Comparison of ENCODE assay signal across 8 mouse cellular contexts in genomic region chr6:99991079-99991478, GRCm38 (mm10).
DNase-seq lines count a peak whose midpoint lies in the region; ATAC-seq and TF ChIP-seq lines count a peak whose summit lies in the region.

No protein-coding gene starts in this region.

- no peaks in the 10 kb centered on the region; the same call in 1 of the 2 replicates for H3K27me3 ChIP-seq in forebrain, embryonic 15.5 days
- 0 out of 2 replicates have a peak, but pooled peaks cover 3% of the 10 kb centered on the region for H3K27me3 ChIP-seq in intestine, embryonic 15.5 days (replicated peaks)
- H3K27me3 ChIP-seq in liver, adult 2 months (ENCODE audit: control insufficient read depth, insufficient read depth, low read length) = no peaks in the 10 kb centered on the region

- H3K4me3 ChIP-seq in forebrain, embryonic 15.5 days = no peak overlapping the region
- no peak overlapping the region for H3K4me3 ChIP-seq in intestine, embryonic 15.5 days (replicated peaks)
- H3K4me3 ChIP-seq in liver, adult 2 months (ENCODE audit: insufficient read depth, low read depth, low read length) = no peak overlapping the region

- DNase-seq in embryo, embryonic 11 days = peak; percentile 34
- DNase-seq in embryo, embryonic 10 days (ENCODE audit: low spot score) = no peak
- peak; percentile 96 for DNase-seq in adrenal gland, postnatal 25 days
- DNase-seq in liver, adult 2 months (ENCODE audit: extremely low read depth, low read depth, low spot score) = peak; percentile 58
- peak; percentile 87 for DNase-seq in ovary, adult 18-20 months (ENCODE audit: low spot score)

- no peaks in the 10 kb centered on the region for H3K36me3 ChIP-seq in forebrain, embryonic 15.5 days
- H3K36me3 ChIP-seq in intestine, embryonic 15.5 days = no peaks in the 10 kb centered on the region
- H3K36me3 ChIP-seq in liver, adult 2 months (ENCODE audit: control insufficient read depth, insufficient read depth, low read length) = no peaks in the 10 kb centered on the region

- H3K9me3 ChIP-seq in forebrain, embryonic 15.5 days = no peaks in the 10 kb centered on the region
- H3K9me3 ChIP-seq in intestine, embryonic 15.5 days = no peaks in the 10 kb centered on the region

- H3K4me1 ChIP-seq in forebrain, embryonic 15.5 days = peaks cover 24% of the 10 kb centered on the region
- peaks cover 21% of the 10 kb centered on the region for H3K4me1 ChIP-seq in intestine, embryonic 15.5 days (replicated peaks)
- H3K4me1 ChIP-seq in liver, adult 2 months (ENCODE audit: control insufficient read depth, insufficient read depth, low read length) = peaks cover 3% of the 10 kb centered on the region; the same call in 1 of the 2 replicates

- H3K9ac ChIP-seq in forebrain, embryonic 15.5 days (replicated peaks) = no peak overlapping the region
- no peak overlapping the region for H3K9ac ChIP-seq in intestine, embryonic 15.5 days
- H3K9ac ChIP-seq in liver, adult 2 months (ENCODE audit: low read depth, low read length) = no peak overlapping the region

- peak; percentile 72 for ATAC-seq in forebrain, embryonic 15.5 days (replicated peaks)
- ATAC-seq in intestine, embryonic 15.5 days = peak; percentile 89
- no peak for ATAC-seq in megakaryocyte, adult 5-6 weeks (ENCODE audit: poor library complexity, severe bottlenecking)

- whole genome bisulfite sequencing in forebrain, embryonic 15.5 days = 25% methylated on average over 7 of the region's 7 CpGs
- WGBS in intestine, embryonic 15.5 days = 16% methylated on average over 7 of the region's 7 CpGs
- WGBS in liver, adult 2 months = 18% methylated on average over 7 of the region's 7 CpGs

- no peak overlapping the region for H3K4me2 ChIP-seq in forebrain, embryonic 15.5 days (replicated peaks)
- no peak overlapping the region for H3K4me2 ChIP-seq in intestine, embryonic 15.5 days (replicated peaks)

- TF ChIP-seq CTCF in liver, adult 2 months (IDR thresholded peaks at IDR 0.05; ENCODE audit: low read depth, low read length) = no peak

- no peak for TF ChIP-seq POLR2A in liver, adult 2 months (IDR thresholded peaks at IDR 0.05; ENCODE audit: extremely low read depth, insufficient read depth, low read length)

- H3K27ac ChIP-seq in forebrain, embryonic 15.5 days (replicated peaks) = no peak overlapping the region
- H3K27ac ChIP-seq in intestine, embryonic 15.5 days = peak overlapping the region; percentile 53
- H3K27ac ChIP-seq in liver, adult 2 months (replicated peaks; ENCODE audit: insufficient read depth, low read depth, low read length) = no peak overlapping the region

- H3K79me2 ChIP-seq in liver, adult 2 months (ENCODE audit: control insufficient read depth, insufficient read depth, low read length) = no peaks in the 10 kb centered on the region
